Mouse (Mus musculus): Measurements from ENCODE around the gene Rasal1.

DNA sequence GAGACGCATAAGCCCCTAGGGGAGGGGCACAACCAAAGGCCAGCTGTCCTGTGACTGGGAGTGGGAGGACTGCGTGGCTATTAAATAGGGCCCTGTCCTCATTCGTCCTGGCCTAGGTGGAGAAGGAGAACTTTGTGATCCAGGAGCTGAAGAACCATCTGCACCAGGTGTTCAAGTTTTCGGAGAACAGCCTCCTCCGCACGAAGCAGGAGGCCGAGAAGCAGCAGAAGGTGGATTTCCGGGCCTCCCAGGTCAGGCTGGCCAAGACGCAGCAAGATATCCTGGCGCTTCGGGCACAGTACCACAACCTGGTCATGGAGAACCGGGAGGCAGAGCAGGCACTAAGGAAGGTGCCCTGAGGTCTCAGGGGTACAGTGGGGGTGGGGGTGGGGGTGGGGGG lies 46.4 kb upstream of the Rasal1 start:
- TF ChIP-seq CTCF (IDR thresholded peaks at IDR 0.05 in 2 of 3, conservative IDR thresholded peaks at IDR 0.05 in 1 of 3; ENCODE audit: control insufficient read depth in 1 of 3, insufficient read depth in 1 of 3, low read depth in 2 of 3, low read length in 3 of 3, poor library complexity in 1 of 3, severe bottlenecking in 1 of 3) (no peak), MXI1 (IDR thresholded peaks at IDR 0.05; ENCODE audit: low read depth, low read length) (no peak), ZKSCAN1 (IDR thresholded peaks at IDR 0.05; ENCODE audit: low read depth, low read length) (no peak), EP300 (IDR thresholded peaks at IDR 0.05; ENCODE audit: low read depth in 1 of 2, low read length in 2 of 2) (no peak), ZNF384 (IDR thresholded peaks at IDR 0.05; ENCODE audit: low read depth, low read length) (no peak)

Data from MEL (cell line).